Mouse (Mus musculus) left cerebral cortex, adult 11 months (tissue): ENCODE measurements around the gene Lat.
"Not testable (repeated sequence)": the region's sequence is repeated elsewhere in the genome, so short reads cannot be mapped to it uniquely, and the experiment has no call there.

Experiments
- DNase-seq: peaks from one replicate; pipeline ENCODE4 v3.0.0; 2022; ENCODE audit warnings: low spot score

Gene Lat

GRCm38 (mm10) chr7:126369393-126369792 is at the start of gene Lat:
Gene Lat, minus strand, starts transcription at chr7:126369570.
- DNase-seq, result no peak

- no peak for DNase-seq
These were observed 49.1 kb upstream of the Lat start for GRCm38 (mm10) chr7:126418496-126418895.

DNA sequence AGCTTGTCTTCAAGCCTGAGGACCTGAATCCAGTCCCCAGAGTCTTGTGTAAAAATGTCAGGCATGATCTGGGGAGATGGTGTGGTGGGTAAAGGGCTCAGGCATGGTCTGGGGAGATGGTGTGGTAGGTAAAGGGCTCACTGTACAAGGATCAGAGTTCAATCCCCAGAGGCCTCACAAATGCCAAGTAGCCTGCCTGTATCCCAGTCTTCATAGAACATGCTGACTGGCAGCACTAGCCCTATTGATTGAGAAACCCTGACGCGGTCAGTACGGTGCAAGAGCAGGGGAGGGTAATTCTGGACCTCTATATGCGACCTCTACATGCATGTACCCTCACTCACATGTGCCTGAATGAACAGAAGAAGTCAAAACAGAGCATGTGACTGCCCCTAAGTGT is 48.2 kb upstream of the Lat start:
- DNase-seq, result no peak

GRCm38 (mm10) chr7:126417045-126417444 is 47.7 kb upstream of the Lat start:
- DNase-seq, result no peak

GRCm38 (mm10) chr7:126416615-126417014 is 47.2 kb upstream of the Lat start:
- DNase-seq, result no peak

GRCm38 (mm10) chr7:126414725-126415124 is 45.4 kb upstream of the Lat start, which contains the start of gene Cd19:
Gene Cd19, minus strand, starts transcription at chr7:126414889.
- no peak for DNase-seq

- DNase-seq, result no peak
These were observed 41.7 kb upstream of the Lat start for GRCm38 (mm10) chr7:126411061-126411460.

- DNase-seq, result no peak
These were observed 39.3 kb upstream of the Lat start for GRCm38 (mm10) chr7:126408686-126409085.

DNA sequence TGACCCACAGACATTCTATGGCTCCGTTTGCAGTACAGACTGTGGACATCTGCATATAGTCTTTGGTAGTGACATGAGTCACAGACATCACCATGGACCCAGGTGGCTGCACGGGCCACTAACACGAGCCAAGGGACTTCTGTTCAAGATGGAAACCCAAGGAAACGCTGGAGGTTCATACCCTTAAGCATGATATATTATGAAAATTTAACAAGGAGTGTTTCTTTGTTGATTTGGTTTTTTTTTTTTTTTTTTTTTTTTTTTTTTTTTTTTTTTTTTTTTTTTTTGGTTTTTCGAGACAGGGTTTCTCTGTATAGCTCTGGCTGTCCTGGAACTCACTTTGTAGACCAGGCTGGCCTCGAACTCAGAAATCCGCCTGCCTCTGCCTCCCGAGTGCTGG is 33.1 kb upstream of the Lat start:
- DNase-seq, result not testable (repeated sequence)

DNA sequence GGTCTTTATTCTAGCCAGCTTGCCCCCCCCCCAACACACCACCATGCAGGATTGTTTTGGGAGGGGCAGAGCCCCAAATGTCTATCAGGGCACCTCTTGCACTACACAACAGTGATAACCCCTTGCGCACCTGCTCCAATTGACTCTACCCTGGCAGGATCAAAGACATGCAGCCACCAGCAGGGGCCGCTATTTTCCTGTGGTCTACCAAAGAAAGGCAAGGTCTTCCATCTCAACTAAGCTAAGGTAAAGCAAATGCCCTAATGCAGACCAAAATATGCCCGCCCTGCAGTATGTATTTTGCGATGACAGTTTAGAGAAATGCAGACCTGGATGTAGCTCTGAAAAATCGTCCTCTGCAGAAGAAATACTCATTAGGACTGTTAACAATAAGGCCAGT is 30.2 kb upstream of the Lat start:
- peak; percentile 32 for DNase-seq

DNA sequence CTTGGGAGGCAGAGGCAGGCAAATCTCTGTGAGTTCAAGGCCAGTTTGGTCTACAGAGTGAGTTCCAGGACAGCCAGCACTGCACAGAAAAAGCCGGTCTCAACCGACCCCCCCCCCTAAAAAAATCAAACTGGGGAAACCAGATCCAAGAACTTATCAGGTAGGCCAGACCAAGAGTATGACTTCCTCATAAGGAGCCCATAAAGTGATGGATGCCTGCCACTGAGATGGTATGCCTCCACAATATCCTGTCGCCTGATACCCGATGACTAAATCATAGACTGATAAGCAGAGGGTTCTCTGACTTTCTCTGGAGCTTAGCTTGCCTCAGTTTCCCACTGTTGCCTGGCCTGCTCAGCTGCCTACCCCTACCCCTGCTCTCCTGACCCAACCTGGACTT is 28.5 kb upstream of the Lat start:
- no peak for DNase-seq

- DNase-seq, result no peak
These were observed 27.9 kb upstream of the Lat start for GRCm38 (mm10) chr7:126397221-126397620.

DNA sequence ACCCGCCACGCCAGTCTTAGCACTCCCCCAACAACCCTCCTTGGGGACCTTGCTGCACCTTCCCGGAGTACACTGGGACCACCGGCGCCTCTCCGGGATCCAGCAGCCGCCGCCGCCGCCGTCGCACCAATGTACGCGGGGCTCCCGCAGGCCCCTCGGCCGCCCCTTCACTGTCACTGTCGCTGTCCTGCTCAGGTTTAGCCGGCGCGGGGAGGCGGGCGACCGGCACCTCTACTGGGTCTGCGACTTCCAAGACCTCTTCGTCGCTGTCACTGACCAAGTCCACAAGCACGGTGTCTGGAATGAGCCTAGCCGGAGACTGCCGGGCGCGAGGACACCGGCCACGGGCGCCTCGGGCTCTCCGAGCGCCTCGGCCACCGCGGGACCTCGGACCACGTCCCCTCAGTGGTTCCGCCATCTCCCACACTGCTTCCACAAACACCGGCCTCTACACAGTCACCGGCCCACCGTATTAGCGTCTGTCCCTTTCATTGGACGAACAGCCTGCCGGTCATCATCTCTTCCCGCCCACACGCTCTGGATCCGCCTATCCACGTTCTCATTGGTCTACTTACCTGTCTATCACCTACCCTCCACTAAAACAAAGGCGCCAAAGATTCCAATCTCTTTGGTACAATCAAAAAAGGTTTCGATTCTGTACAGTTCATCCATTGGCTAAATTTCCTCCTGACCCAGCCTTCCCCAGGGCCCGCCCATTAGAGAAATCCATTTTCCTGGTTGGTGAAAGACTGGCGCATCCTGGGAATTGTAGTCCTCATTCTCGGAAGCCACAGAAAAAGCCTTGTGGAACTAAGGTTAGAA is 27.1 kb upstream of the Lat start, which contains the start of gene Nfatc2ip:
Gene Nfatc2ip (minus strand): TSS at position 440 of the 822 bp plus-strand sequence.
- DNase-seq, result peak; percentile 99

- not testable (repeated sequence) for DNase-seq
These were observed 22.9 kb upstream of the Lat start for GRCm38 (mm10) chr7:126392086-126392884.

- DNase-seq, result no peak
These were observed 18.8 kb upstream of the Lat start for GRCm38 (mm10) chr7:126388185-126388584.

DNA sequence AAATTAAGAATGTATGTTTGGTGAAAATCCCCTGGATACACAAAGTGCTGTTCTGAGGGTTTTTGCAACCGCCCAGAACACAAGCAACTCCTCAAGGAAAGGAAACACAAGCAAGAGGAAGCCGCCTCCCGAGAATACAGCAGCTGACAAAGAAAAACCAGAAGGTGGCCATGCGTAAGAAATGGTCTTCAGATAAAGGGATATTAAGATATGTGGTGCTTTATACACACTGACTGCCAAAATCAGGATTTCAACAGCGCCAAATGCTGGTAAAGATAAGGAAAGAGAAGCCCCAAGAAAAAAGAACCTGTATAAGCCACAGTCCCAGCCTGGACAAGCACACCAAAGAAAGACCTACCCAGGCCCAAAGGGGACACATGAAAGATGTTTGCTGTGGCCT is 14.2 kb upstream of the Lat start:
- DNase-seq, result no peak

GRCm38 (mm10) chr7:126377278-126378158 is 8.1 kb upstream of the Lat start, which contains the start of gene Spns1:
Gene Spns1, minus strand, starts transcription at chr7:126377450.
- peak; percentile 98 for DNase-seq

DNA sequence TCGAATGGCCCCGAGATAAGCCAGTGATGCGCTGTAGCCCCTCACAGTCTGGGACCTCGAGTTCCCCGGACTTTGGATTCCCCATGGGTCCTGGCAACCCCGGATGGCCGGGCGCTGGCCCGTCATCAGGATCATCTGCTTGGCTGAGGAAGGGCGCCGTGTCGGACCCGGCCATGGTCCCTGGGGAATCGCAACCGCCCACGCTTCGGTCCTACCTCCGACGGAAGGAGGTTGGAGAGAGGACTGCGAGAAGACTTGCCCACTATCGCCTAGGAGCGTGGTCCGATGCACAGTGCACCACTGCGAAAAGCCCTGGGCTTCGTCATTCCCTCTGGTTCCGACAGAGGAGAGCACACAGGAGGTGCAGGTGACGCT is 7.5 kb upstream of the Lat start:
- no peak for DNase-seq

DNA sequence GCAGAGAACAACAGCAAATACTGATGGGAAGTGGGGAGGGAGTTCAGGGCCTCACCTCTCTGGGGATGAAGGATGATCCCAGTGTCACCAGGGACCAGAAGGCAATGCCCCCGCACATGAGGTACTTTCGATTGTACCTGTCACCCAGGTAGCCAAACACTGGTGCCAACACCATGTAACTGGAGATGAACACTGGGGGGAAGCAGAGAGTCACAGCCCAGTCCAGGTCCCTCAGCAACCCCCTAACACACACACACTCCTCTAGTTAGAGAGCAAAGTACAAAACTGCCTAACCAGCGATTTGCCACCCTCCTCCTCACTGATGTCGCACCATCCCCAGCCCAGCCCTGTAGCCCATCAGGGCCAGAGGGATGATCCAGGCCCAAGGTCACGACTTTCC is 5.6 kb upstream of the Lat start:
- DNase-seq, result no peak

DNA sequence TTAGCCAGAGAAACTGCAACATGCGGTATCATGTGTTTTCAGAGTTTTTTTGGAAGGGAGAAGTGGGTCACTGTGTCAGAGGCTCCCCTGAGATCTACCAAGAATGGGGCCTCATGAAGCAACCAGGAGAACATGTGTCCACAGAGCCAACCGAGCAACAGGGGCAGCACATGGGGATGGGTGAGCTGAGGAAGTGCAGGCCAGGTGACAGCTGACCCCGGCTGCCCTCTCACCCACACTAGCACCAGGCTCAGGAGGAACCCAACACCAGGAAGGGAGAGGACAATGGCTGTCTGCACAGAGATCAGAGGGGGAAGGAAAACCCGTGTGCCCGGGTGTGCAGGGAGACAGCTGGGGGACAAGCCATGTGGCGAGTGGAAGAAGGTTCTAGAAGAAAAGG is 5.2 kb upstream of the Lat start:
- DNase-seq, result no peak

DNA sequence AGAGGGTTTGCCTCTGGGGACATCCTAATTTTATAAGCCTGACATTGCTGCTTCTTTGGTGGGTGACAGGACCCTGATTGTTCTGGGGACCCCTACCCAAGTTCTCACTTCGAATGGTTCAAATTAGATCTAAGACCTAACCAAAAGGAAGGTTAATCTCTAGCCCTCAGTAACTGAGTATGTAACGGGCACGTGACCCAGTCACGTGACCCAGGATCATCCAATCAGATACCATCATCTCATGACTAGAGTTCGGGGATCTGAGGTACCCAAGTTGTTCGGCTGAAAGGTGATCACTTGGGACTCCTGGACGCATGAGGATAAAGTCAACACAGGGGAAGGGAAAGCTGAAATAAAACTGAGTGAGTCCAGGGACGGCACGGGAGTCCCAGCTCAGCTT is 3.6 kb upstream of the Lat start:
- DNase-seq, result no peak

GRCm38 (mm10) chr7:126368367-126368766 is 1.0 kb downstream of the Lat start:
- DNase-seq, result no peak
